In the genomic region with DNA sequence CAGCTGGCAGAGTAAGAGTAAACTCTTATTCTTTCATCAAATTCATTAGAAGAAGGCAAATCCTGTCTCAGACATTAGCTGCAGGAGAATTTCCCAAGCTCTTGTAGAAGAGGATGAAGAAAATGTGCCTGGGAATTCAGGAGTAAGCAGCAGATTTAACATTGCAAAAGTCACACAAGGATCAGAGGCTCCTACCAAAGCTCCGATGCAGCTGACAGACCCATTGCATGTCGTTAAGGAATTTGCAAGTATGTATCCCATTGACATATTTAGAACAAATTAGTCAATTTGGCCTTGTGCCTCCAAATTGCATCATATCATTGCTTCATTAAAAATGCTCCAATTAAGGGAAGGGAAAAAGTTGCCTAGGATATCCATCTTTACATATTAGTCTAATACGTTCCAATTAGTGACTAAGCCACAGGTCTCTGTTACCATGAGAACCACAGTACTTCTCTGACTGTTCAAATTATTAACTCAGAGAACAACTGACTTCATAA, we compare ENCODE assay signal across 22 mouse cellular contexts.
"Had no signal": no experiment of that assay in that cellular context is flagged by ENCODE, and none has a peak within 500 bp of the region (broad histone marks: within the 10 kb centered on the region; RNA-seq: fewer than 3 reads in every experiment).

No protein-coding gene starts in this region.

- H3K27ac ChIP-seq: liver, embryonic 13.5 days; liver, embryonic 15.5 days; lung, embryonic 15.5 days; macrophage; midbrain, embryonic 13.5 days; midbrain, embryonic 15.5 days; neural tube, embryonic 12.5 days; stomach, embryonic 15.5 days; stomach, postnatal 0 days had no signal

- DNase-seq: liver, embryonic 13.5 days; liver, postnatal 0 days; lung, adult 2 months; lung, postnatal 14 days; lung, postnatal 36 days; right cerebral cortex, adult 18-20 months; right cerebral cortex, postnatal 25 days; right cerebral cortex, postnatal 4 days; spleen, adult 18-20 months; thymus, adult 18-20 months; thymus, postnatal 14 days; thymus, postnatal 36 days had no signal

- H3K4me2 ChIP-seq: liver, embryonic 13.5 days; liver, embryonic 15.5 days; lung, embryonic 15.5 days; midbrain, embryonic 13.5 days; midbrain, embryonic 15.5 days; neural tube, embryonic 12.5 days; stomach, embryonic 15.5 days had no signal

- H3K4me1 ChIP-seq: liver, embryonic 13.5 days; liver, embryonic 15.5 days; lung, embryonic 15.5 days; megakaryocyte, embryonic 14.5 days; neural tube, embryonic 12.5 days; stomach, embryonic 15.5 days had no signal

- H3K9me3 ChIP-seq: liver, embryonic 13.5 days; liver, embryonic 15.5 days; lung, embryonic 15.5 days; midbrain, embryonic 13.5 days; midbrain, embryonic 15.5 days; neural tube, embryonic 12.5 days; stomach, embryonic 15.5 days had no signal

- H3K4me3 ChIP-seq: liver, embryonic 13.5 days; liver, embryonic 15.5 days; lung, embryonic 15.5 days; megakaryocyte, embryonic 14.5 days; midbrain, embryonic 13.5 days; midbrain, embryonic 15.5 days; neural tube, embryonic 12.5 days; stomach, embryonic 15.5 days had no signal

- H3K9ac ChIP-seq: liver, embryonic 13.5 days; liver, embryonic 15.5 days; liver, postnatal 0 days; lung, embryonic 15.5 days; midbrain, embryonic 13.5 days; midbrain, embryonic 15.5 days; neural tube, embryonic 12.5 days; stomach, embryonic 15.5 days had no signal

- H3K36me3 ChIP-seq: liver, embryonic 13.5 days; liver, embryonic 15.5 days; lung, embryonic 15.5 days; midbrain, embryonic 13.5 days; midbrain, embryonic 15.5 days; neural tube, embryonic 12.5 days; stomach, embryonic 15.5 days had no signal

- ATAC-seq: liver, postnatal 0 days; lung, postnatal 0 days; midbrain, embryonic 13.5 days; midbrain, embryonic 15.5 days had no signal

- H3K27me3 ChIP-seq: liver, embryonic 13.5 days; liver, embryonic 15.5 days; lung, embryonic 15.5 days; megakaryocyte, embryonic 14.5 days; midbrain, embryonic 13.5 days; midbrain, embryonic 15.5 days; neural tube, embryonic 12.5 days; stomach, embryonic 15.5 days had no signal
